Mouse (Mus musculus) limb, embryonic 14.5 days (tissue): Measurements from ENCODE around the gene Ssr1. TPM values are rescaled to one million over a fixed set of nuclear protein-coding genes. Genes with fewer than 3 reads are reported as not detected.

Source experiments
- ATAC-seq: fragments of 200-750 bp; cut with Nextera tagmentation; 2 replicates; pipeline ENCODE4 v1.8.0; 2017; ENCODE audit warnings: low read depth, moderate number of reproducible peaks, moderate TSS enrichment; ENCODE audit not compliant: low FRiP score
- DNase-seq: peaks from one replicate; pipeline ENCODE4 v3.0.0-alpha.2; 2015; ENCODE audit warnings: low spot score
- H3K27ac ChIP-seq: fragments of 300-500 bp; sonication (generic); replicated peaks from 2 replicates; pipeline ENCODE4 v1.5.1; 2014; ENCODE audit warnings: low read depth, mild to moderate bottlenecking, low read length, moderate library complexity, mixed read lengths
- H3K27me3 ChIP-seq: fragments of 300-500 bp; sonication (generic); 2 replicates; pipeline ENCODE4 v1.6.1; 2014; ENCODE audit warnings: low read length, mixed read lengths; ENCODE audit not compliant: control insufficient read depth, insufficient read depth
- H3K36me3 ChIP-seq: fragments of 300-500 bp; sonication (generic); 2 replicates; pipeline ENCODE4 v1.6.1; 2014; ENCODE audit warnings: mild to moderate bottlenecking, low read length, moderate library complexity, mixed read lengths; ENCODE audit not compliant: control insufficient read depth, insufficient read depth
- H3K4me1 ChIP-seq: fragments of 300-500 bp; sonication (generic); 2 replicates; pipeline ENCODE4 v1.6.1; 2014; ENCODE audit warnings: antibody characterized with exemption, low read length, mixed read lengths; ENCODE audit not compliant: control insufficient read depth, insufficient read depth
- H3K4me2 ChIP-seq: fragments of 300-500 bp; sonication (generic); replicated peaks from 2 replicates; pipeline ENCODE4 v1.6.1; 2014; ENCODE audit warnings: low read depth, mild to moderate bottlenecking, low read length, moderate library complexity; ENCODE audit not compliant: severe bottlenecking
- H3K4me3 ChIP-seq: fragments of 300-500 bp; sonication (generic); replicated peaks from 2 replicates; pipeline ENCODE4 v1.5.1; 2014; ENCODE audit warnings: low read length
- H3K9ac ChIP-seq: fragments of 300-500 bp; sonication (generic); 2 replicates; pipeline ENCODE4 v1.6.1; 2014; ENCODE audit warnings: mild to moderate bottlenecking, low read depth, low read length, moderate library complexity; ENCODE audit not compliant: severe bottlenecking
- H3K9me3 ChIP-seq: fragments of 300-500 bp; sonication (generic); 2 replicates; pipeline ENCODE4 v1.6.1; 2016; ENCODE audit warnings: low read length; ENCODE audit not compliant: control insufficient read depth
- POLR2A ChIP-seq: fragments of 200-500 bp; IDR thresholded peaks from 2 replicates; pipeline ENCODE4 v1.8.0; 2012; ENCODE audit warnings: inconsistent platforms, mild to moderate bottlenecking, moderate library complexity, borderline replicate concordance; ENCODE audit not compliant: insufficient read depth, insufficient read length; ENCODE audit errors: extremely low read depth
- WGBS: fragments of 180-500 bp; shearing (Covaris S2); extraction: QIAGEN DNeasy Blood & Tissue Kit; methylation state at CpG from one replicate; pipeline ENCODE4 v1.1.7; 2014; 5-methylcytosine and 5-hydroxymethylcytosine counted together
- polyA plus RNA-seq, 2 experiments: library from polyadenylated mRNA; depleted of rRNA in 1 of 2; stranded (reverse) in 1 of 2; unstranded in 1 of 2; fragments of >200 nt; fragmentation: Nextera tagmentation in 1 of 2; extraction: Ambion mirVana in 1 of 2; gene quantifications; 2 replicates each; pipeline versions ENCODE4 v1.2.1 to v1.2.3; 2012 to 2014

Gene Ssr1
- polyA plus RNA-seq, 2 experiments = 36.2 to 137 TPM

DNA sequence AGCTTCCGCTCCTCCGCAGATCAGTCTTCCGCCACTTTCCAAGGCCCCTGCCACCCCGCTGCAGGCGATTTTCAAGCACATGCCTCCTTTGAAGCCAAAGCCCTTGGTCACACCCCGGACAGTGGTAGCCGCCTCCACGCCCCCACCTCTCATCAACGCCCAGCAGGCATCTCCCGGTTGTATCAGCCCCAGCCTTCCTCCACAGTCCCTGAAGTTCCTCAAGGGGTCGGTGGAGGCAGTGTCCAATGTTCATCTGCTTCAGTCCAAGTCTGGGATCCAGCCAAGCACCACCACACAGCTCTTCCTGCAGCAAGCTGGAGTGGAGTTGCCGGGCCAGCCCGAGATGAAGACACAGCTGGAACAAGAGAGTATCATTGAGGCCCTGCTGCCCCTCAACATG lies 63.9 kb downstream of the Ssr1 start:
- no peak overlapping the region for H3K4me2 ChIP-seq
- no peak for ATAC-seq
- no peaks in the 10 kb centered on the region for H3K27me3 ChIP-seq
- no peak overlapping the region for H3K4me3 ChIP-seq
- no peak for DNase-seq
- WGBS = 91% methylated on average over 13 of the region's 13 CpGs
- H3K27ac ChIP-seq = no peak overlapping the region
- TF ChIP-seq POLR2A = no peak
- no peak overlapping the region for H3K9ac ChIP-seq
- no peaks in the 10 kb centered on the region for H3K4me1 ChIP-seq
- H3K9me3 ChIP-seq = no peaks in the 10 kb centered on the region
- H3K36me3 ChIP-seq = peaks cover 69% of the 10 kb centered on the region

GRCm38 (mm10) chr13:37929532-37929931 lies 64.5 kb downstream of the Ssr1 start:
- no peaks in the 10 kb centered on the region for H3K4me1 ChIP-seq
- no peaks in the 10 kb centered on the region for H3K27me3 ChIP-seq
- H3K9ac ChIP-seq = no peak overlapping the region
- H3K27ac ChIP-seq = no peak overlapping the region
- TF ChIP-seq POLR2A = no peak
- DNase-seq (no peak), ATAC-seq (no peak)
- H3K36me3 ChIP-seq = peaks cover 69% of the 10 kb centered on the region
- no peak overlapping the region for H3K4me2 ChIP-seq
- no peaks in the 10 kb centered on the region for H3K9me3 ChIP-seq
- WGBS = 92% methylated on average over 17 of the region's 17 CpGs
- H3K4me3 ChIP-seq = no peak overlapping the region

GRCm38 (mm10) chr13:37926394-37926793 lies 67.6 kb downstream of the Ssr1 start:
- Histone ChIP-seq H3K27ac (no peak overlapping the region), H3K36me3 (peaks cover 51% of the 10 kb centered on the region), H3K9ac (no peak overlapping the region), H3K4me2 (no peak overlapping the region), H3K4me3 (no peak overlapping the region), H3K9me3 (no peaks in the 10 kb centered on the region), H3K27me3 (no peaks in the 10 kb centered on the region), H3K4me1 (no peaks in the 10 kb centered on the region)
- DNase-seq = no peak
- WGBS = 89% methylated on average over 3 of the region's 3 CpGs
- no peak for ATAC-seq
- no peak for TF ChIP-seq POLR2A

DNA sequence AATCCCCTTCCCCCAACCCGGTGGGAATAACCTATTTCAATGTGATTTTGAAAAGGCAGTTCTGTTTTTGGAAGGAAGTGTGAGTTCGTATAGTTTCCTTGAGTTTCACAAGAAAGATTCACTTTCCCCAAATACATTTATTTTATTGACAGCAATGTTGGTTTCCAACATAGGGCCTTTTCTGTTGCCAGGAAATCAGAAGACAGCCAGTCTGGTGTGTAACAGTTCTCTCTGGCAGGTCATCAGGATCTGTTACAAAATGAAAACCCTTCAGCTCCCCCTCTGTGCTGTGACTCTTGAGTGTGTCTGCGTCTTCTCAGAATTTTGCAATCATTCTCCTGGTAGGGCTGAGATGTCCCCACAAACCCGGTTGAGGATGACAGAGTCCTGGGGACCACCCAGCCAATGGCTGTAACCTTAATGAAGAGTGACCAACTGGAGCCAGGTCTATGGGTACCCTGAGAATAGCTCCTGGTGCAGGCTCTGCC lies 69.5 kb downstream of the Ssr1 start:
- Histone ChIP-seq H3K4me1 (no peaks in the 10 kb centered on the region), H3K27me3 (no peaks in the 10 kb centered on the region), H3K4me2 (no peak overlapping the region), H3K9ac (no peak overlapping the region), H3K27ac (no peak overlapping the region), H3K36me3 (peaks cover 45% of the 10 kb centered on the region), H3K4me3 (no peak overlapping the region), H3K9me3 (no peaks in the 10 kb centered on the region)
- no peak for ATAC-seq
- no peak for DNase-seq
- TF ChIP-seq POLR2A = no peak
- WGBS = 69% methylated on average over 4 of the region's 4 CpGs

DNA sequence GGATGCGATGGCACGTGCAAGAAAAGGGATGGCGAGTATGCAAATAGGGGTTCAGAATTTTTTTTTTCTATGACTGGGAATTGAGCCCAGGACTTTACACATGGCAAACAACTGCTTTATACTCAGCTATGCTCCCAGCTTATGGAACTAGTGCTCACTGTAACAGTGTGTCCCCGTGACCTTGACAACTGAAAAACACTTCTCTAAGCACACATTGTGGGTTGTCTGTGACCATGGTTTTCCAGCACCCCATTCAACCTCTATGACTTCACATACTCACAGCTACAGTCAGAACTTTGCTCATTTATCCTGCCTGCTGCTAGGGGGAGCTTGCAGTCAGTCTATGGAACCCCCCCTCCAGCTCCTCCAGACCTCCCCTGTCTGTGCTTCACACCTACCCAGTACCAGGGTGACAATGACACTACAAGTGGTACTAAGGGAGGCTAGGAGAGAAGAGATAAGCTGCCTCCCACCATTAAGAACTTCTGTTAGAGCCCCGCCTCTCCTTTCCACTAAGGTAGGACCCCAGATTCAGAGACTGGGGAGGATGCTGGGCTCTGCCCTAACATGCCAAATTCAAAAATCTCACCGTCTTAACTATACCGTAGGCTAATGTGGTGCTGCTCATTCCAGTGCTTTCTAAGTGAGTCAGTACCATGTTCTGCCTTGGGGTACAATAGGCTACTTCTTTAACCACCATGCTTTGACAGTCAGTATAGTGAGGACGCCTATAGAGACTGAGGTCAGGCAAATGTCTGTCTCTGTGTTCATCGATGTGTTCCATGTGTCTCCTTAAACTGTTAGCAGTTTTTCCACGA lies 70.2 kb downstream of the Ssr1 start:
- Histone ChIP-seq H3K9me3 (no peaks in the 10 kb centered on the region), H3K27me3 (no peaks in the 10 kb centered on the region), H3K27ac (no peak overlapping the region), H3K36me3 (peaks cover 39% of the 10 kb centered on the region), H3K4me2 (no peak overlapping the region), H3K9ac (no peak overlapping the region), H3K4me1 (no peaks in the 10 kb centered on the region), H3K4me3 (no peak overlapping the region)
- no peak for TF ChIP-seq POLR2A
- 80% methylated on average over 10 of the region's 10 CpGs for WGBS
- ATAC-seq (no peak), DNase-seq (no peak)
